Mouse (Mus musculus): Measurements from ENCODE around the gene Zfp653.

- no peak for TF ChIP-seq CTCF (conservative IDR thresholded peaks at IDR 0.05 in 1 of 2, IDR thresholded peaks at IDR 0.05 in 1 of 2; ENCODE audit: low read depth in 2 of 2, low read length in 2 of 2)
- no peak for TF ChIP-seq NRF1 (IDR thresholded peaks at IDR 0.05; ENCODE audit: low read depth, low read length)
- no peak for TF ChIP-seq TBP (conservative IDR thresholded peaks at IDR 0.05; ENCODE audit: low read depth, low read length)
- TF ChIP-seq POLR2A (IDR thresholded peaks at IDR 0.05; ENCODE audit: low read depth, low read length): no peak
- no peak for TF ChIP-seq ZKSCAN1 (IDR thresholded peaks at IDR 0.05; ENCODE audit: borderline replicate concordance, low read depth, low read length)
Observed at GRCm38 (mm10) chr9:22116086-22116485, 44.9 kb upstream of the Zfp653 start.
